Mouse (Mus musculus): Measurements from ENCODE around the gene Tex45. TPM values are rescaled to one million over a fixed set of nuclear protein-coding genes. Genes with fewer than 3 reads are reported as not detected.
A peak's percentile ranks its signal among the peaks of the same experiment; 100 is the strongest.

The Tex45 gene
- polyA plus RNA-seq, 1 experiment from 2014 or later: not detected

- peaks cover 41% of the 10 kb centered on the region for H3K79me2 ChIP-seq (ENCODE audit: inconsistent target)
- 2% methylated on average over 8 of the region's 8 CpGs for WGBS (ENCODE audit: missing documents)
Measured at GRCm38 (mm10) chr8:3499751-3500150, 29.1 kb downstream of the Tex45 start.

GRCm38 (mm10) chr8:3500235-3501090, 29.8 kb downstream of the Tex45 start, which contains the start of gene Mcoln1:
TSS of gene Mcoln1 (plus strand) at chr8:3500457.
- H3K79me2 ChIP-seq (ENCODE audit: inconsistent target): peaks cover 46% of the 10 kb centered on the region
- peak within 1 kb of the TSS; percentile 79 for H3K4me3 ChIP-seq (ENCODE audit: inconsistent target)
- peaks cover 4% of the 10 kb centered on the region; the same call in 1 of the 2 replicates for H3K36me3 ChIP-seq (ENCODE audit: inconsistent target)
- peak within 1 kb of the TSS; percentile 71 for H3K27ac ChIP-seq
- WGBS (ENCODE audit: missing documents): under 1% methylated on average over 67 of the region's 70 CpGs

More at GRCm38 (mm10) chr8:3499751-3500150, 29.1 kb downstream of the Tex45 start:
- H3K36me3 ChIP-seq (ENCODE audit: inconsistent target): peaks cover 6% of the 10 kb centered on the region; the same call in 1 of the 2 replicates
- H3K27ac ChIP-seq: peak overlapping the region; percentile 71
- H3K4me3 ChIP-seq (ENCODE audit: inconsistent target): peak overlapping the region; percentile 58

GRCm38 (mm10) chr8:3502217-3502616, 31.6 kb downstream of the Tex45 start:
- Histone ChIP-seq H3K36me3 (ENCODE audit: inconsistent target) (peaks cover 18% of the 10 kb centered on the region), H3K4me3 (ENCODE audit: inconsistent target) (no peak overlapping the region), H3K27ac (no peak overlapping the region), H3K79me2 (ENCODE audit: inconsistent target) (peaks cover 46% of the 10 kb centered on the region)
- WGBS (ENCODE audit: missing documents): 45% methylated on average over 4 of the region's 4 CpGs

GRCm38 (mm10) chr8:3507979-3508754, 37.5 kb downstream of the Tex45 start:
- WGBS (ENCODE audit: missing documents): 91% methylated on average over 6 of the region's 6 CpGs
- Histone ChIP-seq H3K27ac (no peak overlapping the region), H3K36me3 (ENCODE audit: inconsistent target) (peaks cover 74% of the 10 kb centered on the region), H3K79me2 (ENCODE audit: inconsistent target) (peaks cover 20% of the 10 kb centered on the region; the same call in 1 of the 2 replicates), H3K4me3 (ENCODE audit: inconsistent target) (no peak overlapping the region)

GRCm38 (mm10) chr8:3514681-3515247, 44.1 kb downstream of the Tex45 start:
- H3K79me2 ChIP-seq (ENCODE audit: inconsistent target): no peaks in the 10 kb centered on the region

GRCm38 (mm10) chr8:3515260-3515671, 44.6 kb downstream of the Tex45 start, which contains the start of gene Pnpla6:
TSS of gene Pnpla6 (plus strand) at chr8:3515384.
- Histone ChIP-seq H3K79me2 (ENCODE audit: inconsistent target) (no peaks in the 10 kb centered on the region), H3K36me3 (ENCODE audit: inconsistent target) (peaks cover 39% of the 10 kb centered on the region), H3K4me3 (ENCODE audit: inconsistent target) (peak within 1 kb of the TSS; percentile 89), H3K27ac (peak within 1 kb of the TSS; percentile 42)
- 1% methylated on average over 25 of the region's 25 CpGs for WGBS (ENCODE audit: missing documents)

More at GRCm38 (mm10) chr8:3514681-3515247, 44.1 kb downstream of the Tex45 start:
- no peak overlapping the region for H3K27ac ChIP-seq
- peaks cover 41% of the 10 kb centered on the region for H3K36me3 ChIP-seq (ENCODE audit: inconsistent target)
- peak overlapping the region; percentile 89 for H3K4me3 ChIP-seq (ENCODE audit: inconsistent target)
- WGBS (ENCODE audit: missing documents): 48% methylated on average over 13 of the region's 13 CpGs

- under 1% methylated on average over 25 of the region's 25 CpGs for WGBS (ENCODE audit: missing documents)
- H3K36me3 ChIP-seq (ENCODE audit: inconsistent target): peaks cover 33% of the 10 kb centered on the region
- H3K79me2 ChIP-seq (ENCODE audit: inconsistent target): no peaks in the 10 kb centered on the region
- peak overlapping the region; percentile 89 for H3K4me3 ChIP-seq (ENCODE audit: inconsistent target)
- peak overlapping the region; percentile 42 for H3K27ac ChIP-seq
Measured at GRCm38 (mm10) chr8:3515771-3516417, 45.2 kb downstream of the Tex45 start.

GRCm38 (mm10) chr8:3516450-3517116, 45.9 kb downstream of the Tex45 start:
- Histone ChIP-seq H3K4me3 (ENCODE audit: inconsistent target) (peak overlapping the region; percentile 89), H3K36me3 (ENCODE audit: inconsistent target) (peaks cover 33% of the 10 kb centered on the region), H3K79me2 (ENCODE audit: inconsistent target) (no peaks in the 10 kb centered on the region), H3K27ac (peak overlapping the region; percentile 42)
- 1% methylated on average over 34 of the region's 36 CpGs for WGBS (ENCODE audit: missing documents)

GRCm38 (mm10) chr8:3517117-3517495, 46.4 kb downstream of the Tex45 start:
- 13% methylated on average over 16 of the region's 16 CpGs for WGBS (ENCODE audit: missing documents)
- H3K27ac ChIP-seq: peak overlapping the region; percentile 42
- H3K79me2 ChIP-seq (ENCODE audit: inconsistent target): no peaks in the 10 kb centered on the region
- peaks cover 33% of the 10 kb centered on the region for H3K36me3 ChIP-seq (ENCODE audit: inconsistent target)
- H3K4me3 ChIP-seq (ENCODE audit: inconsistent target): peak overlapping the region; percentile 89

GRCm38 (mm10) chr8:3522007-3522697, 51.5 kb downstream of the Tex45 start:
- WGBS (ENCODE audit: missing documents): 98% methylated on average over 13 of the region's 13 CpGs
- no peak overlapping the region for H3K4me3 ChIP-seq (ENCODE audit: inconsistent target)
- H3K36me3 ChIP-seq (ENCODE audit: inconsistent target): peaks cover 48% of the 10 kb centered on the region
- no peak overlapping the region for H3K27ac ChIP-seq
- H3K79me2 ChIP-seq (ENCODE audit: inconsistent target): no peaks in the 10 kb centered on the region

- Histone ChIP-seq H3K27ac (no peak overlapping the region), H3K4me3 (ENCODE audit: inconsistent target) (no peak overlapping the region), H3K36me3 (ENCODE audit: inconsistent target) (peaks cover 33% of the 10 kb centered on the region), H3K79me2 (ENCODE audit: inconsistent target) (no peaks in the 10 kb centered on the region)
- WGBS (ENCODE audit: missing documents): 59% methylated on average over 5 of the region's 5 CpGs
Measured at GRCm38 (mm10) chr8:3530816-3531215, 60.2 kb downstream of the Tex45 start.

- WGBS (ENCODE audit: missing documents): 97% methylated on average over 18 of the region's 18 CpGs
- Histone ChIP-seq H3K79me2 (ENCODE audit: inconsistent target) (no peaks in the 10 kb centered on the region), H3K4me3 (ENCODE audit: inconsistent target) (no peak overlapping the region), H3K36me3 (ENCODE audit: inconsistent target) (peaks cover 35% of the 10 kb centered on the region), H3K27ac (no peak overlapping the region)
Measured at GRCm38 (mm10) chr8:3531936-3532335, 61.3 kb downstream of the Tex45 start.
